Mouse (Mus musculus): Measurements from ENCODE around the gene Dner. TPM values are rescaled to one million over a fixed set of nuclear protein-coding genes. Genes with fewer than 3 reads are reported as not detected.

Dner gene
- total and polyA plus RNA-seq, 2 experiments from 2014 or later, result 322 to 331 TPM

- no peaks in the 10 kb centered on the region for H3K4me1 ChIP-seq (ENCODE audit: insufficient read depth, low read length)
- DNase-seq (ENCODE audit: low spot score) (no peak), ATAC-seq (no peak)
- WGBS, result 83% methylated on average over 2 of the region's 2 CpGs
- H3K9ac ChIP-seq (replicated peaks; ENCODE audit: low read length), result no peak overlapping the region
- no peaks in the 10 kb centered on the region for H3K27me3 ChIP-seq (ENCODE audit: insufficient read depth, low read length)
- H3K9me3 ChIP-seq (ENCODE audit: low read length), result 0 out of 2 replicates have a peak, but pooled peaks cover 3% of the 10 kb centered on the region
- no peak for TF ChIP-seq CTCF (IDR thresholded peaks at IDR 0.05; ENCODE audit: low read depth)
- H3K4me2 ChIP-seq (ENCODE audit: low read depth, low read length), result no peak overlapping the region
- H3K36me3 ChIP-seq (ENCODE audit: insufficient read depth, low read length), result no peaks in the 10 kb centered on the region
- no peak overlapping the region for H3K4me3 ChIP-seq (ENCODE audit: low read length)
- H3K27ac ChIP-seq, result no peak overlapping the region
Observed at GRCm38 (mm10) chr1:84409514-84409913, 286.5 kb downstream of the Dner start.

- no peak for TF ChIP-seq CTCF (IDR thresholded peaks at IDR 0.05; ENCODE audit: low read depth)
- no peak overlapping the region for H3K27ac ChIP-seq
- no peaks in the 10 kb centered on the region for H3K36me3 ChIP-seq (ENCODE audit: insufficient read depth, low read length)
- no peaks in the 10 kb centered on the region for H3K27me3 ChIP-seq (ENCODE audit: insufficient read depth, low read length)
- 84% methylated on average over 2 of the region's 2 CpGs for WGBS
- no peak overlapping the region for H3K9ac ChIP-seq (replicated peaks; ENCODE audit: low read length)
- ATAC-seq (no peak), DNase-seq (ENCODE audit: low spot score) (no peak)
- H3K4me2 ChIP-seq (ENCODE audit: low read depth, low read length), result no peak overlapping the region
- H3K4me1 ChIP-seq (ENCODE audit: insufficient read depth, low read length), result no peaks in the 10 kb centered on the region
- H3K4me3 ChIP-seq (ENCODE audit: low read length), result no peak overlapping the region
- 0 out of 2 replicates have a peak, but pooled peaks cover 3% of the 10 kb centered on the region for H3K9me3 ChIP-seq (ENCODE audit: low read length)
Observed at GRCm38 (mm10) chr1:84408873-84409272, 287.1 kb downstream of the Dner start.

GRCm38 (mm10) chr1:84406891-84407290, 289.1 kb downstream of the Dner start:
- no peak for ATAC-seq
- no peak overlapping the region for H3K9ac ChIP-seq (replicated peaks; ENCODE audit: low read length)
- no peaks in the 10 kb centered on the region for H3K9me3 ChIP-seq (ENCODE audit: low read length)
- no peak overlapping the region for H3K27ac ChIP-seq
- no peak for TF ChIP-seq CTCF (IDR thresholded peaks at IDR 0.05; ENCODE audit: low read depth)
- H3K27me3 ChIP-seq (ENCODE audit: insufficient read depth, low read length), result no peaks in the 10 kb centered on the region
- no peak for DNase-seq (ENCODE audit: low spot score)
- H3K36me3 ChIP-seq (ENCODE audit: insufficient read depth, low read length), result no peaks in the 10 kb centered on the region
- 79% methylated on average over 4 of the region's 4 CpGs for WGBS
- no peaks in the 10 kb centered on the region for H3K4me1 ChIP-seq (ENCODE audit: insufficient read depth, low read length)
- H3K4me2 ChIP-seq (ENCODE audit: low read depth, low read length), result no peak overlapping the region
- H3K4me3 ChIP-seq (ENCODE audit: low read length), result no peak overlapping the region

GRCm38 (mm10) chr1:84405551-84406290, 290.3 kb downstream of the Dner start:
- 78% methylated on average over 5 of the region's 5 CpGs for whole genome bisulfite sequencing
- DNase-seq (ENCODE audit: low spot score) (no peak), ATAC-seq (no peak)
- TF ChIP-seq CTCF (IDR thresholded peaks at IDR 0.05; ENCODE audit: low read depth), result no peak
- Histone ChIP-seq H3K4me3 (ENCODE audit: low read length) (no peak overlapping the region), H3K9me3 (ENCODE audit: low read length) (no peaks in the 10 kb centered on the region), H3K9ac (replicated peaks; ENCODE audit: low read length) (no peak overlapping the region), H3K4me1 (ENCODE audit: insufficient read depth, low read length) (no peaks in the 10 kb centered on the region), H3K27ac (no peak overlapping the region), H3K27me3 (ENCODE audit: insufficient read depth, low read length) (no peaks in the 10 kb centered on the region), H3K36me3 (ENCODE audit: insufficient read depth, low read length) (no peaks in the 10 kb centered on the region), H3K4me2 (ENCODE audit: low read depth, low read length) (no peak overlapping the region)

GRCm38 (mm10) chr1:84404880-84405279, 291.1 kb downstream of the Dner start:
- ATAC-seq, result no peak; the same call in 1 of the 2 replicates
- H3K4me1 ChIP-seq (ENCODE audit: insufficient read depth, low read length), result no peaks in the 10 kb centered on the region
- DNase-seq (ENCODE audit: low spot score), result no peak
- H3K27me3 ChIP-seq (ENCODE audit: insufficient read depth, low read length), result no peaks in the 10 kb centered on the region
- H3K27ac ChIP-seq, result no peak overlapping the region
- H3K36me3 ChIP-seq (ENCODE audit: insufficient read depth, low read length), result no peaks in the 10 kb centered on the region
- WGBS, result 54% methylated on average over 12 of the region's 12 CpGs
- no peak overlapping the region for H3K4me2 ChIP-seq (ENCODE audit: low read depth, low read length)
- no peak overlapping the region for H3K4me3 ChIP-seq (ENCODE audit: low read length)
- H3K9ac ChIP-seq (replicated peaks; ENCODE audit: low read length), result no peak overlapping the region
- no peaks in the 10 kb centered on the region for H3K9me3 ChIP-seq (ENCODE audit: low read length)
- TF ChIP-seq CTCF (IDR thresholded peaks at IDR 0.05; ENCODE audit: low read depth), result no peak

GRCm38 (mm10) chr1:84402154-84402553, 293.9 kb downstream of the Dner start:
- no peak overlapping the region for H3K9ac ChIP-seq (replicated peaks; ENCODE audit: low read length)
- TF ChIP-seq CTCF (IDR thresholded peaks at IDR 0.05; ENCODE audit: low read depth), result no peak
- no peak for ATAC-seq
- H3K9me3 ChIP-seq (ENCODE audit: low read length), result no peaks in the 10 kb centered on the region
- 85% methylated on average over 1 of the region's 1 CpGs for WGBS
- no peak overlapping the region for H3K27ac ChIP-seq
- H3K4me2 ChIP-seq (ENCODE audit: low read depth, low read length), result no peak overlapping the region
- H3K4me1 ChIP-seq (ENCODE audit: insufficient read depth, low read length), result no peaks in the 10 kb centered on the region
- H3K4me3 ChIP-seq (ENCODE audit: low read length), result no peak overlapping the region
- H3K36me3 ChIP-seq (ENCODE audit: insufficient read depth, low read length), result no peaks in the 10 kb centered on the region
- no peak for DNase-seq (ENCODE audit: low spot score)
- no peaks in the 10 kb centered on the region for H3K27me3 ChIP-seq (ENCODE audit: insufficient read depth, low read length)

GRCm38 (mm10) chr1:84399671-84400070, 296.4 kb downstream of the Dner start:
- no peak for DNase-seq (ENCODE audit: low spot score)
- no peaks in the 10 kb centered on the region for H3K36me3 ChIP-seq (ENCODE audit: insufficient read depth, low read length)
- no peak for ATAC-seq
- no peaks in the 10 kb centered on the region for H3K27me3 ChIP-seq (ENCODE audit: insufficient read depth, low read length)
- H3K9ac ChIP-seq (replicated peaks; ENCODE audit: low read length), result no peak overlapping the region
- WGBS, result 78% methylated on average over 3 of the region's 3 CpGs
- no peak for TF ChIP-seq CTCF (IDR thresholded peaks at IDR 0.05; ENCODE audit: low read depth)
- no peaks in the 10 kb centered on the region for H3K9me3 ChIP-seq (ENCODE audit: low read length)
- H3K4me3 ChIP-seq (ENCODE audit: low read length), result no peak overlapping the region
- no peak overlapping the region for H3K4me2 ChIP-seq (ENCODE audit: low read depth, low read length)
- H3K4me1 ChIP-seq (ENCODE audit: insufficient read depth, low read length), result no peaks in the 10 kb centered on the region
- H3K27ac ChIP-seq, result no peak overlapping the region

Measured in hindbrain, postnatal 0 days (tissue).